Mouse (Mus musculus): ENCODE data around the gene Slc6a1.

- TF ChIP-seq EP300 (IDR thresholded peaks at IDR 0.05; ENCODE audit: low read depth): no peak
- TF ChIP-seq CTCF (IDR thresholded peaks at IDR 0.05; ENCODE audit: low read depth): no peak
Observed at GRCm38 (mm10) chr6:114364734-114365133, 82.3 kb downstream of the Slc6a1 start.
